In the genomic region with DNA sequence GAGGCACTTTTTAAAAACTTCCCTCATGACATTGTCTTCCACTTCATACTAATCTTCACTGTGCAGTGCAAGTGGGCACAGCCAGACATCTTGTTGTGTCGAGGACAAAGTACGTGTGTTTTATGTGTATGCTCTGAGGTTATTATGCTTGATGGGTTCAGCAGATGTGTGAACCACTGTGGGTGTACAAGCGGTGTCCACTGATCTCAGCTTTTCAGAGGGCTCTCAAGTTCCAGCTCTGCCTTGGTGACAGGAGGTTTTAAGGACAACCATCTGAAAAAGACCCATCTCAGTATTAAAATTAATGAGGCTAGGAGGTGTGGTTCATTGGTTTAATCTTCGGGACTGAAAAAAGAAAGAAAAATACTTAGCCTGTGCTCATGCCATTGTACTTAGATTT, we compare ENCODE assay signal across 25 mouse cellular contexts. TPM values are rescaled to one million over a fixed set of nuclear protein-coding genes. Genes with fewer than 3 reads are reported as not detected.
DNase-seq lines count a peak whose midpoint lies in the region; ATAC-seq and TF ChIP-seq lines count a peak whose summit lies in the region.
"Had no signal": no experiment of that assay in that cellular context is flagged by ENCODE, and none has a peak within 500 bp of the region (broad histone marks: within the 10 kb centered on the region; RNA-seq: fewer than 3 reads in every experiment).

No protein-coding gene starts in this region.

- no peak overlapping the region for H3K4me2 ChIP-seq in kidney, embryonic 15.5 days
- H3K4me2 ChIP-seq in kidney, postnatal 0 days (ENCODE audit: low read length), result no peak overlapping the region
- H3K4me2 ChIP-seq: embryonic facial prominence, embryonic 12.5 days; forebrain, embryonic 13.5 days; forebrain, embryonic 15.5 days had no signal

- H3K36me3 ChIP-seq in heart, embryonic 10.5 days, result peaks cover 78% of the 10 kb centered on the region
- peaks cover 65% of the 10 kb centered on the region for H3K36me3 ChIP-seq in kidney, embryonic 15.5 days
- H3K36me3 ChIP-seq in kidney, postnatal 0 days (ENCODE audit: insufficient read depth, low read length), result peaks cover 13% of the 10 kb centered on the region

- peak; percentile 86 for ATAC-seq in kidney, embryonic 15.5 days (replicated peaks; ENCODE audit: low FRiP score)
- ATAC-seq in kidney, postnatal 0 days (replicated peaks; ENCODE audit: low FRiP score, low read depth), result peak; percentile 68; the same call in 1 of the 2 replicates
- ATAC-seq: activated CD4-positive, CD25-positive, alpha-beta regulatory T cell, adult 4 months; CD4-positive, CD25-positive, alpha-beta regulatory T cell, adult 4 months; forebrain, embryonic 13.5 days; forebrain, embryonic 15.5 days; Patski had no signal

- H3K4me3 ChIP-seq in heart, embryonic 10.5 days, result no peak overlapping the region
- H3K4me3 ChIP-seq in kidney, embryonic 15.5 days (replicated peaks), result no peak overlapping the region
- H3K4me3 ChIP-seq in kidney, postnatal 0 days (replicated peaks; ENCODE audit: low read depth, low read length), result no peak overlapping the region
- H3K4me3 ChIP-seq: embryonic facial prominence, embryonic 10.5 days; embryonic facial prominence, embryonic 12.5 days; forebrain, embryonic 13.5 days; forebrain, embryonic 15.5 days had no signal

- H3K27ac ChIP-seq in heart, embryonic 10.5 days, result no peak overlapping the region
- peak overlapping the region; percentile 60; the same call in 1 of the 2 replicates for H3K27ac ChIP-seq in kidney, embryonic 15.5 days
- no peak overlapping the region for H3K27ac ChIP-seq in kidney, postnatal 0 days
- H3K27ac ChIP-seq: embryonic facial prominence, embryonic 10.5 days; embryonic facial prominence, embryonic 12.5 days; forebrain, embryonic 13.5 days; forebrain, embryonic 15.5 days had no signal

- TF ChIP-seq CTCF in kidney, postnatal 0 days (IDR thresholded peaks at IDR 0.05; ENCODE audit: low read depth), result no peak

- H3K9ac ChIP-seq in kidney, embryonic 15.5 days, result no peak overlapping the region
- no peak overlapping the region for H3K9ac ChIP-seq in kidney, postnatal 0 days (ENCODE audit: low read depth, low read length)
- H3K9ac ChIP-seq: embryonic facial prominence, embryonic 12.5 days; forebrain, embryonic 13.5 days; forebrain, embryonic 15.5 days had no signal

- no peaks in the 10 kb centered on the region for H3K4me1 ChIP-seq in heart, embryonic 10.5 days
- H3K4me1 ChIP-seq in kidney, embryonic 15.5 days, result no peaks in the 10 kb centered on the region
- no peaks in the 10 kb centered on the region for H3K4me1 ChIP-seq in kidney, postnatal 0 days (replicated peaks; ENCODE audit: insufficient read depth, low read length)
- H3K4me1 ChIP-seq: embryonic facial prominence, embryonic 10.5 days; embryonic facial prominence, embryonic 12.5 days; forebrain, embryonic 13.5 days; forebrain, embryonic 15.5 days had no signal

- DNase-seq in heart, adult 11 months, result peak; percentile 48
- DNase-seq in heart, embryonic 10.5 days (ENCODE audit: low spot score), result no peak
- no peak for DNase-seq in kidney, adult 8-10 months
- peak; percentile 80 for DNase-seq in kidney, postnatal 0 days (ENCODE audit: low spot score)
- no peak for DNase-seq in kidney, adult 18-20 months
- DNase-seq in thymus, postnatal 25 days, result no peak
- DNase-seq: adrenal gland, adult 8-10 months; adrenal gland, postnatal 25 days; B cell, adult 2 months; cerebellum, adult 11-12 months; cerebellum, adult 2 months; cerebellum, adult 9-10 months; cerebellum, postnatal 10 days; cerebellum, postnatal 25 days had no signal

- WGBS in heart, embryonic 10.5 days, result 89% methylated on average over 4 of the region's 4 CpGs
- WGBS in kidney, embryonic 15.5 days, result 56% methylated on average over 4 of the region's 4 CpGs
- 53% methylated on average over 4 of the region's 4 CpGs for WGBS in kidney, postnatal 0 days

- no peaks in the 10 kb centered on the region for H3K27me3 ChIP-seq in heart, embryonic 10.5 days (ENCODE audit: insufficient read depth, poor library complexity, severe bottlenecking)
- H3K27me3 ChIP-seq in kidney, embryonic 15.5 days, result no peaks in the 10 kb centered on the region
- no peaks in the 10 kb centered on the region for H3K27me3 ChIP-seq in kidney, postnatal 0 days (ENCODE audit: insufficient read depth, low read length)
- H3K27me3 ChIP-seq: CH12.LX; embryonic facial prominence, embryonic 12.5 days; forebrain, embryonic 13.5 days; forebrain, embryonic 15.5 days; Patski had no signal

- H3K9me3 ChIP-seq in heart, embryonic 10.5 days, result no peaks in the 10 kb centered on the region
- H3K9me3 ChIP-seq in kidney, embryonic 15.5 days (replicated peaks), result no peaks in the 10 kb centered on the region
- H3K9me3 ChIP-seq in kidney, postnatal 0 days (replicated peaks; ENCODE audit: low read length), result no peaks in the 10 kb centered on the region
- H3K9me3 ChIP-seq: embryonic facial prominence, embryonic 10.5 days; embryonic facial prominence, embryonic 12.5 days; forebrain, embryonic 13.5 days; forebrain, embryonic 15.5 days; G1E had no signal

RNA-seq across cellular contexts. Expression of a gene that starts 7.8 kb away (rescaled TPM):
- polyA plus RNA-seq in heart, embryonic 10.5 days (2016; fragmentation: Nextera tagmentation; extraction: Ambion mirVana), result 0.40 and 0.51 TPM in 2 replicates
- 1.1 and 1.3 TPM in 2 replicates for polyA plus RNA-seq in kidney, embryonic 15.5 days (2015; fragmentation: Nextera tagmentation; extraction: Ambion mirVana)
- 3.0 and 3.3 TPM in 2 replicates for polyA plus RNA-seq in kidney, postnatal 0 days (2015; fragmentation: Nextera tagmentation; extraction: Ambion mirVana)
- polyA plus RNA-seq: cerebellum, adult 2 months; G1E had no signal

RNA-seq across cellular contexts. Expression of a gene that starts 13.9 kb away (rescaled TPM):
- polyA plus RNA-seq in heart, embryonic 10.5 days (2016; fragmentation: Nextera tagmentation; extraction: Ambion mirVana), result 0.24 TPM in 1 of 2 replicates, not detected in the other
- polyA plus RNA-seq in kidney, embryonic 15.5 days (2015; fragmentation: Nextera tagmentation; extraction: Ambion mirVana), result not detected in 2 replicates
- polyA plus RNA-seq in kidney, postnatal 0 days (2015; fragmentation: Nextera tagmentation; extraction: Ambion mirVana), result not detected in 2 replicates
- polyA plus RNA-seq: activated CD4-positive, CD25-positive, alpha-beta regulatory T cell, adult 4 months; CD4-positive, CD25-positive, alpha-beta regulatory T cell, adult 4 months; embryonic facial prominence, embryonic 10.5 days; forebrain, embryonic 11.5 days had no signal

RNA-seq across cellular contexts. Expression of a gene that starts 35.0 kb away (rescaled TPM):
- 17.0 and 21.6 TPM in 2 replicates for polyA plus RNA-seq in heart, embryonic 10.5 days (2016; fragmentation: Nextera tagmentation; extraction: Ambion mirVana)
- 25.3 and 29.9 TPM in 2 replicates for polyA plus RNA-seq in kidney, embryonic 15.5 days (2015; fragmentation: Nextera tagmentation; extraction: Ambion mirVana)
- polyA plus RNA-seq in kidney, postnatal 0 days (2015; fragmentation: Nextera tagmentation; extraction: Ambion mirVana), result 16.5 and 20.1 TPM in 2 replicates

RNA-seq across cellular contexts. Expression of a gene that starts 55.4 kb away (rescaled TPM):
- polyA plus RNA-seq in heart, embryonic 10.5 days (2016; fragmentation: Nextera tagmentation; extraction: Ambion mirVana), result 191 and 198 TPM in 2 replicates
- 181 and 182 TPM in 2 replicates for polyA plus RNA-seq in kidney, embryonic 15.5 days (2015; fragmentation: Nextera tagmentation; extraction: Ambion mirVana)
- 123 and 145 TPM in 2 replicates for polyA plus RNA-seq in kidney, postnatal 0 days (2015; fragmentation: Nextera tagmentation; extraction: Ambion mirVana)

Comparison
In these comparisons a context has a peak if more than half of its experiments do, and no peak if none do; other contexts are left out.
1. DNase-seq: peak in heart, adult 11 months (single experiment) and kidney, postnatal 0 days (single experiment); none in heart, embryonic 10.5 days (single experiment), kidney, adult 8-10 months (0 of 2), kidney, adult 18-20 months (single experiment) and thymus, postnatal 25 days (single experiment).